ENCODE assay signal across 29 mouse cellular contexts in genomic region chr6:73161338-73161737, GRCm38 (mm10).
DNase-seq lines count a peak whose midpoint lies in the region; ATAC-seq lines count a peak whose summit lies in the region.
"Had no signal": no experiment of that assay in that cellular context is flagged by ENCODE, and none has a peak within 500 bp of the region (broad histone marks: within the 10 kb centered on the region; RNA-seq: fewer than 3 reads in every experiment).

No protein-coding gene starts in this region.

- H3K9me3 ChIP-seq in limb, embryonic 12.5 days = no peaks in the 10 kb centered on the region
- no peaks in the 10 kb centered on the region for H3K9me3 ChIP-seq in limb, embryonic 10.5 days (replicated peaks)
- no peaks in the 10 kb centered on the region for H3K9me3 ChIP-seq in midbrain, embryonic 11.5 days (ENCODE audit: control insufficient read depth, low read length)
- no peaks in the 10 kb centered on the region for H3K9me3 ChIP-seq in midbrain, embryonic 15.5 days
- H3K9me3 ChIP-seq in embryonic facial prominence, embryonic 15.5 days (replicated peaks) = no peaks in the 10 kb centered on the region
- H3K9me3 ChIP-seq: embryonic facial prominence, embryonic 13.5 days; forebrain, embryonic 10.5 days; forebrain, embryonic 13.5 days; G1E; heart, embryonic 13.5 days; hindbrain, embryonic 10.5 days; hindbrain, embryonic 13.5 days had no signal

- ATAC-seq in limb, embryonic 12.5 days (ENCODE audit: insufficient number of reproducible peaks, insufficient read depth, low FRiP score, low TSS enrichment, low read depth) = 0 out of 2 replicates have a peak, but pooled peaks have one; percentile 26
- peak; percentile 24; the same call in 1 of the 2 replicates for ATAC-seq in midbrain, embryonic 11.5 days (ENCODE audit: low FRiP score)
- no peak for ATAC-seq in midbrain, embryonic 15.5 days (replicated peaks)
- 0 out of 2 replicates have a peak, but pooled peaks have one; percentile 24 for ATAC-seq in embryonic facial prominence, embryonic 15.5 days (ENCODE audit: insufficient number of reproducible peaks, low FRiP score, low TSS enrichment, low read depth)
- ATAC-seq: forebrain, embryonic 13.5 days; forebrain, embryonic 16.5 days; hindbrain, embryonic 16.5 days; Patski had no signal

- no peaks in the 10 kb centered on the region for H3K4me1 ChIP-seq in limb, embryonic 12.5 days (replicated peaks)
- H3K4me1 ChIP-seq in limb, embryonic 10.5 days = no peaks in the 10 kb centered on the region; the same call in 1 of the 2 replicates
- no peaks in the 10 kb centered on the region for H3K4me1 ChIP-seq in midbrain, embryonic 11.5 days (ENCODE audit: control insufficient read depth, insufficient read depth, low read length)
- no peaks in the 10 kb centered on the region for H3K4me1 ChIP-seq in midbrain, embryonic 15.5 days
- no peaks in the 10 kb centered on the region for H3K4me1 ChIP-seq in embryonic facial prominence, embryonic 15.5 days
- H3K4me1 ChIP-seq: embryonic facial prominence, embryonic 13.5 days; forebrain, embryonic 13.5 days; heart, embryonic 13.5 days; hindbrain, embryonic 10.5 days; hindbrain, embryonic 13.5 days had no signal

- H3K36me3 ChIP-seq in limb, embryonic 12.5 days = no peaks in the 10 kb centered on the region
- no peaks in the 10 kb centered on the region for H3K36me3 ChIP-seq in limb, embryonic 10.5 days
- H3K36me3 ChIP-seq in midbrain, embryonic 11.5 days (ENCODE audit: control insufficient read depth, insufficient read depth, low read length) = no peaks in the 10 kb centered on the region
- no peaks in the 10 kb centered on the region for H3K36me3 ChIP-seq in midbrain, embryonic 15.5 days (replicated peaks)
- H3K36me3 ChIP-seq in embryonic facial prominence, embryonic 15.5 days = no peaks in the 10 kb centered on the region
- H3K36me3 ChIP-seq: embryonic facial prominence, embryonic 13.5 days; forebrain, embryonic 10.5 days; G1E; heart, embryonic 13.5 days; hindbrain, embryonic 10.5 days; hindbrain, embryonic 13.5 days had no signal

- no peak overlapping the region for H3K27ac ChIP-seq in limb, embryonic 12.5 days
- H3K27ac ChIP-seq in limb, embryonic 10.5 days = no peak overlapping the region
- no peak overlapping the region for H3K27ac ChIP-seq in midbrain, embryonic 11.5 days (ENCODE audit: low read depth, low read length)
- H3K27ac ChIP-seq in midbrain, embryonic 15.5 days = no peak overlapping the region
- no peak overlapping the region for H3K27ac ChIP-seq in embryonic facial prominence, embryonic 15.5 days (replicated peaks)
- H3K27ac ChIP-seq: embryonic facial prominence, embryonic 13.5 days; forebrain, embryonic 10.5 days; forebrain, embryonic 13.5 days; gastrocnemius, adult 2 months; heart, embryonic 13.5 days; hindbrain, embryonic 10.5 days; hindbrain, embryonic 13.5 days had no signal

- intact Hi-C loops in heart, postnatal 25 days (cut with DNase I) = no loop called here

- DNase-seq in heart, adult 11 months = peak; percentile 90
- no peak for DNase-seq in heart, postnatal 25 days (ENCODE audit: low spot score)
- no peak for DNase-seq in limb, embryonic 10.5 days (ENCODE audit: low spot score)
- no peak for DNase-seq in midbrain, embryonic 11.5 days (ENCODE audit: low spot score, missing footprints)
- DNase-seq in left cerebral cortex, adult 8-10 months (ENCODE audit: low spot score in 2 of 2) = no peak
- DNase-seq: adrenal gland, postnatal 10 days; adrenal gland, postnatal 36 days; B cell, adult 2 months; cerebellum, adult 18-20 months; cerebellum, adult 9-10 months; cerebellum, postnatal 14 days; gastrocnemius, adult 2 months; gastrocnemius, postnatal 14 days; heart, adult 18-20 months; heart, postnatal 36 days had no signal

- no peak overlapping the region for H3K9ac ChIP-seq in limb, embryonic 12.5 days (replicated peaks)
- H3K9ac ChIP-seq in midbrain, embryonic 11.5 days (ENCODE audit: low read length) = no peak overlapping the region
- H3K9ac ChIP-seq in midbrain, embryonic 15.5 days = no peak overlapping the region
- H3K9ac ChIP-seq in embryonic facial prominence, embryonic 15.5 days = no peak overlapping the region
- H3K9ac ChIP-seq: embryonic facial prominence, embryonic 13.5 days; forebrain, embryonic 13.5 days; heart, embryonic 13.5 days; hindbrain, embryonic 13.5 days had no signal

- no peak overlapping the region for H3K4me2 ChIP-seq in limb, embryonic 12.5 days
- no peak overlapping the region for H3K4me2 ChIP-seq in midbrain, embryonic 11.5 days
- H3K4me2 ChIP-seq in midbrain, embryonic 15.5 days = no peak overlapping the region
- no peak overlapping the region for H3K4me2 ChIP-seq in embryonic facial prominence, embryonic 15.5 days (replicated peaks)
- H3K4me2 ChIP-seq: embryonic facial prominence, embryonic 13.5 days; forebrain, embryonic 13.5 days; heart, embryonic 13.5 days; hindbrain, embryonic 13.5 days had no signal

- WGBS in limb, embryonic 12.5 days = 92% methylated on average over 4 of the region's 4 CpGs
- 90% methylated on average over 4 of the region's 4 CpGs for WGBS in limb, embryonic 10.5 days
- WGBS in midbrain, embryonic 11.5 days = 88% methylated on average over 4 of the region's 4 CpGs
- WGBS in midbrain, embryonic 15.5 days = 80% methylated on average over 4 of the region's 4 CpGs
- WGBS in embryonic facial prominence, embryonic 15.5 days = 79% methylated on average over 4 of the region's 4 CpGs

- no peak overlapping the region for H3K4me3 ChIP-seq in limb, embryonic 12.5 days (replicated peaks)
- H3K4me3 ChIP-seq in limb, embryonic 10.5 days = no peak overlapping the region
- no peak overlapping the region for H3K4me3 ChIP-seq in midbrain, embryonic 11.5 days (ENCODE audit: low read depth, low read length)
- no peak overlapping the region for H3K4me3 ChIP-seq in midbrain, embryonic 15.5 days
- no peak overlapping the region for H3K4me3 ChIP-seq in embryonic facial prominence, embryonic 15.5 days (replicated peaks)
- H3K4me3 ChIP-seq: embryonic facial prominence, embryonic 13.5 days; forebrain, embryonic 10.5 days; forebrain, embryonic 13.5 days; gastrocnemius, adult 2 months; heart, embryonic 13.5 days; hindbrain, embryonic 10.5 days; hindbrain, embryonic 13.5 days had no signal

- H3K27me3 ChIP-seq in limb, embryonic 12.5 days = no peaks in the 10 kb centered on the region
- H3K27me3 ChIP-seq in limb, embryonic 10.5 days (ENCODE audit: low read depth, poor library complexity, severe bottlenecking) = no peaks in the 10 kb centered on the region
- no peaks in the 10 kb centered on the region for H3K27me3 ChIP-seq in midbrain, embryonic 11.5 days (ENCODE audit: control insufficient read depth, insufficient read depth, low read length)
- H3K27me3 ChIP-seq in midbrain, embryonic 15.5 days (replicated peaks) = no peaks in the 10 kb centered on the region
- no peaks in the 10 kb centered on the region for H3K27me3 ChIP-seq in embryonic facial prominence, embryonic 15.5 days
- H3K27me3 ChIP-seq: CH12.LX; embryonic facial prominence, embryonic 13.5 days; forebrain, embryonic 13.5 days; heart, embryonic 13.5 days; hindbrain, embryonic 13.5 days; Patski had no signal
